In the genomic region with DNA sequence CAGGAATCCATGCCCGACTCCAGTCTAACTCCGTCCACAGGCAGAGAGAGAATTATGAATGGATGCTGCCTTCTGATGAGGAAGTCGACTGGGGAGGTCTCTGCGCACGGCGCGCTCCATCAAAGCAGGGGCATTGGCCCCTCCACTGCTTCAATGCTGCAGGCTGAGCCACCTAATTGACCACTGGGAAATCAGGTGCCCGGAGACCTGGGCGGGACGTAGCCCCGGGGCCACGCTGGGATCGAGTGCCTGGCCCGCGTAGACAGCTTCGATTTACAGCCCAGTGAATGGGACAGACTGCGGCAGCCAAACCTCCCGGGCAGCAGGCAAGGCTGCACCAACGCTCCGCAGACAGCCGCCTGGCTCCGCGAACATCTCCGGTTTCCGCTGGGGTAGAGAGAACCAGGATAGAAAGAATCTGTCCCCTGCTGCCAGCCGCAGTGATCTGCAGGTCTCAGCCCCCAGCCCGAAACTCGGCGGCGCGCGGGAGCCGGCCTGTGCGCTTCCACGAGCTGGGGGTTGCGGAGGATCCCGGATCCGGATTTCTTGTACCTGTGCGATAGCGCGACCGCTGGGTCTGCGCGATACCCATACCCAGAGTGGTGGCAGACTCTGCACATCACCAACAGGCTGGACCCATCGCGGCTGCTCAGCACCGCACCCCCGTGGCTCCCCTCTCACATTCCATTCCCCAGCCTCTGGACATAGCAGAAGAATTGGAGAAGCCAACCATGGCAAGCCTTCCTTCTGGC, we compare ENCODE assay signal across 8 mouse cellular contexts.
DNase-seq lines count a peak whose midpoint lies in the region; ATAC-seq and TF ChIP-seq lines count a peak whose summit lies in the region.

No protein-coding gene starts in this region.

- H3K36me3 ChIP-seq in lung, embryonic 15.5 days: no peaks in the 10 kb centered on the region
- H3K36me3 ChIP-seq in embryonic facial prominence, embryonic 12.5 days: no peaks in the 10 kb centered on the region
- no peaks in the 10 kb centered on the region for H3K36me3 ChIP-seq in limb, embryonic 14.5 days (ENCODE audit: control insufficient read depth, insufficient read depth, low read length)

- no peaks in the 10 kb centered on the region for H3K9me3 ChIP-seq in lung, embryonic 15.5 days
- H3K9me3 ChIP-seq in embryonic facial prominence, embryonic 12.5 days: no peaks in the 10 kb centered on the region
- no peaks in the 10 kb centered on the region for H3K9me3 ChIP-seq in limb, embryonic 14.5 days (ENCODE audit: control insufficient read depth, low read length)

- TF ChIP-seq POLR2A in limb, embryonic 14.5 days (IDR thresholded peaks at IDR 0.05; ENCODE audit: borderline replicate concordance, extremely low read depth, insufficient read depth, insufficient read length): no peak
- TF ChIP-seq POLR2A in olfactory bulb, adult 2 months (IDR thresholded peaks at IDR 0.05; ENCODE audit: insufficient read depth, low read depth, low read length): no peak

- WGBS in lung, embryonic 15.5 days: 20% methylated on average over 47 of the region's 48 CpGs
- 21% methylated on average over 48 of the region's 48 CpGs for WGBS in embryonic facial prominence, embryonic 12.5 days
- WGBS in limb, embryonic 14.5 days: 22% methylated on average over 48 of the region's 48 CpGs
- 23% methylated on average over 48 of the region's 48 CpGs for WGBS in olfactory bulb, adult 2 months

- peak; percentile 69; the same call in 1 of the 2 replicates for ATAC-seq in lung, embryonic 15.5 days (ENCODE audit: borderline replicate concordance, extremely low read depth, low FRiP score, low TSS enrichment)
- 0 out of 2 replicates have a peak, but pooled peaks have one; percentile 65 for ATAC-seq in embryonic facial prominence, embryonic 12.5 days (ENCODE audit: insufficient number of reproducible peaks, insufficient read depth, low FRiP score, low TSS enrichment)
- ATAC-seq in limb, embryonic 14.5 days (ENCODE audit: low FRiP score, low read depth): peak; percentile 37; the same call in 1 of the 2 replicates

- DNase-seq in lung, adult 18-20 months: no peak
- peak; percentile 12 for DNase-seq in heart, postnatal 4 days
- no peak for DNase-seq in limb, embryonic 14.5 days (ENCODE audit: low spot score)
- no peak for DNase-seq in c-Kit-positive CD71-positive TER-119-positive erythroid progenitor cells, embryonic 14.5 days (ENCODE audit: low spot score)
- no peak for DNase-seq in cerebellum, adult 11-12 months

- TF ChIP-seq CTCF in olfactory bulb, adult 2 months (IDR thresholded peaks at IDR 0.05; ENCODE audit: insufficient read depth, low read depth, low read length): no peak

- H3K4me1 ChIP-seq in lung, embryonic 15.5 days: peaks cover 13% of the 10 kb centered on the region; the same call in 1 of the 2 replicates
- H3K4me1 ChIP-seq in embryonic facial prominence, embryonic 12.5 days: no peaks in the 10 kb centered on the region
- no peaks in the 10 kb centered on the region for H3K4me1 ChIP-seq in limb, embryonic 14.5 days (ENCODE audit: control insufficient read depth, insufficient read depth, low read length)
- peaks cover 7% of the 10 kb centered on the region; the same call in 1 of the 2 replicates for H3K4me1 ChIP-seq in olfactory bulb, adult 2 months (ENCODE audit: control insufficient read depth, insufficient read depth, low read length)

- H3K27ac ChIP-seq in lung, embryonic 15.5 days: no peak overlapping the region
- no peak overlapping the region for H3K27ac ChIP-seq in embryonic facial prominence, embryonic 12.5 days
- H3K27ac ChIP-seq in limb, embryonic 14.5 days (replicated peaks; ENCODE audit: low read depth, low read length): no peak overlapping the region
- H3K27ac ChIP-seq in olfactory bulb, adult 2 months (ENCODE audit: insufficient read depth, low read depth, low read length): 0 out of 2 replicates have a peak overlapping the region, but pooled peaks have one; percentile 58

- H3K4me2 ChIP-seq in lung, embryonic 15.5 days: peak overlapping the region; percentile 88
- H3K4me2 ChIP-seq in embryonic facial prominence, embryonic 12.5 days (replicated peaks): peak overlapping the region; percentile 80
- peak overlapping the region; percentile 76 for H3K4me2 ChIP-seq in limb, embryonic 14.5 days (replicated peaks; ENCODE audit: low read depth, low read length, severe bottlenecking)

- peaks cover 49% of the 10 kb centered on the region for H3K27me3 ChIP-seq in lung, embryonic 15.5 days
- peaks cover 35% of the 10 kb centered on the region for H3K27me3 ChIP-seq in embryonic facial prominence, embryonic 12.5 days
- peaks cover 16% of the 10 kb centered on the region; the same call in 1 of the 2 replicates for H3K27me3 ChIP-seq in limb, embryonic 14.5 days (ENCODE audit: control insufficient read depth, insufficient read depth, low read length)

- H3K4me3 ChIP-seq in lung, embryonic 15.5 days: peak overlapping the region; percentile 39
- H3K4me3 ChIP-seq in embryonic facial prominence, embryonic 12.5 days: peak overlapping the region; percentile 44
- peak overlapping the region; percentile 44 for H3K4me3 ChIP-seq in limb, embryonic 14.5 days (replicated peaks; ENCODE audit: low read length)
- peak overlapping the region; percentile 70 for H3K4me3 ChIP-seq in olfactory bulb, adult 2 months (ENCODE audit: insufficient read depth, low read depth, low read length)

- 0 out of 2 replicates have a peak overlapping the region, but pooled peaks have one; percentile 4 for H3K9ac ChIP-seq in lung, embryonic 15.5 days
- H3K9ac ChIP-seq in embryonic facial prominence, embryonic 12.5 days: 0 out of 2 replicates have a peak overlapping the region, but pooled peaks have one; percentile 40
- 0 out of 2 replicates have a peak overlapping the region, but pooled peaks have one; percentile 12 for H3K9ac ChIP-seq in limb, embryonic 14.5 days (ENCODE audit: low read depth, low read length, severe bottlenecking)
